16 mouse cellular contexts compared by ENCODE assay signal in genomic region chr13:58834726-58835125, GRCm38 (mm10). TPM values are rescaled to one million over a fixed set of nuclear protein-coding genes. Genes with fewer than 3 reads are reported as not detected.
A peak's percentile ranks its signal among the peaks of the same experiment; 100 is the strongest.
DNase-seq lines count a peak whose midpoint lies in the region.
"Had no signal": no experiment of that assay in that cellular context is flagged by ENCODE, and none has a peak within 500 bp of the region (broad histone marks: within the 10 kb centered on the region; RNA-seq: fewer than 3 reads in every experiment).

No protein-coding gene starts in this region.

- intact Hi-C loops in gastrocnemius, postnatal 14 days (cut with DNase I; ENCODE audit: low total_unique reads), result no loop called here
- intact Hi-C loops in left cerebral cortex, postnatal 4 days (cut with DNase I), result no loop called here

- H3K4me3 ChIP-seq in brown adipose tissue, adult 24 weeks (ENCODE audit: insufficient read depth, low read depth, low read length), result no peak overlapping the region
- H3K4me3 ChIP-seq: erythroblast, embryonic 14.5 days; liver, embryonic 15.5 days; stomach, embryonic 15.5 days had no signal

- 0 out of 2 replicates have a peak overlapping the region, but pooled peaks have one; percentile 39 for H3K27ac ChIP-seq in brown adipose tissue, adult 24 weeks (replicated peaks; ENCODE audit: low read depth, low read length)
- H3K27ac ChIP-seq: liver, embryonic 15.5 days; stomach, embryonic 15.5 days had no signal

- DNase-seq in gastrocnemius, adult 18-20 months (ENCODE audit: low spot score), result peak; percentile 34
- DNase-seq in gastrocnemius, postnatal 14 days, result no peak
- DNase-seq in left cerebral cortex, postnatal 4 days, result peak; percentile 21
- no peak for DNase-seq in left cerebral cortex, adult 11 months (ENCODE audit: low spot score)
- peak; percentile 56 to 66 for DNase-seq in cerebellum, postnatal 25 days
- no peak for DNase-seq in adrenal gland, postnatal 10 days
- no peak for DNase-seq in adrenal gland, adult 2 months
- DNase-seq: kidney, adult 11 months; kidney, postnatal 14 days; retina, postnatal 1 day; thymus, postnatal 36 days had no signal

- H3K4me1 ChIP-seq in brown adipose tissue, adult 24 weeks (ENCODE audit: control insufficient read depth, insufficient read depth, insufficient read length, low read length), result peaks cover 3% of the 10 kb centered on the region; the same call in 1 of the 2 replicates
- H3K4me1 ChIP-seq: liver, embryonic 15.5 days; stomach, embryonic 15.5 days had no signal

RNA-seq across cellular contexts. Expression of gene Ntrk2, which starts 28.4 kb away (rescaled TPM):
- 1 to 10 TPM; 2.9 to 4.0 TPM for total RNA-seq in gastrocnemius, adult 18-20 months (2021)
- total RNA-seq in gastrocnemius, postnatal 14 days (2021), result 10 to 100 TPM in 1 of 2 experiments, 1 to 10 TPM in 1; 7.2 to 11.0 TPM
- total RNA-seq in left cerebral cortex, postnatal 4 days (2021), result 100 to 1,000 TPM; 288 to 312 TPM
- polyA plus RNA-seq in brown adipose tissue, adult 24 weeks (2012; ENCODE audit: insufficient read depth, insufficient read length, missing spikeins), result 110 and 116 TPM in 2 replicates
- 10 to 100 TPM; 13.1 to 17.8 TPM for total RNA-seq in adrenal gland, postnatal 10 days (2021)
- total RNA-seq in adrenal gland, adult 2 months (2021), result 10 to 100 TPM; 29.4 to 30.0 TPM
- polyA plus RNA-seq in adrenal gland, adult 2 months (2012; rRNA removed), result 20.5 and 25.8 TPM in 2 replicates
- total RNA-seq: megakaryocyte-erythroid progenitor cell, adult 5-6 weeks had no signal
- polyA plus RNA-seq: erythroblast, embryonic 14.5 days had no signal

Comparison
In these comparisons a context has a peak if more than half of its experiments do, and no peak if none do; other contexts are left out.
1. DNase-seq: peak in gastrocnemius, adult 18-20 months (single experiment), left cerebral cortex, postnatal 4 days (single experiment) and cerebellum, postnatal 25 days (2 of 2); none in gastrocnemius, postnatal 14 days (single experiment), left cerebral cortex, adult 11 months (single experiment), adrenal gland, postnatal 10 days (single experiment) and adrenal gland, adult 2 months (single experiment).
2. RNA of gene Ntrk2, which starts 28.4 kb away (total RNA-seq): 288 to 312 TPM in left cerebral cortex, postnatal 4 days; 29.4 to 30.0 TPM in adrenal gland, adult 2 months, 13.1 to 17.8 TPM in adrenal gland, postnatal 10 days, 7.2 to 11.0 TPM in gastrocnemius, postnatal 14 days and 2.9 to 4.0 TPM in gastrocnemius, adult 18-20 months; every median in the first group is over 4 times any median in the second.